Mouse (Mus musculus) layer of hippocampus, adult 9-10 months (tissue): ENCODE data around the gene U2surp.
"Not testable (repeated sequence)": the region's sequence is repeated elsewhere in the genome, so short reads cannot be mapped to it uniquely, and the experiment has no call there.

Experiments
- DNase-seq: peaks from one replicate; pipeline ENCODE4 v3.0.0; 2022; ENCODE audit warnings: low spot score

The U2surp gene

GRCm38 (mm10) chr9:95539176-95539800 is 27.5 kb upstream of the U2surp start:
- DNase-seq = no peak

- DNase-seq = no peak
Measured at GRCm38 (mm10) chr9:95533817-95534216, 22.0 kb upstream of the U2surp start.

- peak; percentile 45 for DNase-seq
Measured at GRCm38 (mm10) chr9:95531144-95531543, 19.3 kb upstream of the U2surp start.

GRCm38 (mm10) chr9:95527676-95528075 is 15.9 kb upstream of the U2surp start:
- DNase-seq = no peak

GRCm38 (mm10) chr9:95525961-95526360 is 14.2 kb upstream of the U2surp start:
- no peak for DNase-seq

- no peak for DNase-seq
Measured at GRCm38 (mm10) chr9:95525376-95525775, 13.6 kb upstream of the U2surp start.

GRCm38 (mm10) chr9:95522561-95522960 is 10.8 kb upstream of the U2surp start:
- DNase-seq = no peak

- DNase-seq = no peak
Measured at GRCm38 (mm10) chr9:95521566-95521965, 9.8 kb upstream of the U2surp start.

- DNase-seq = no peak
Measured at GRCm38 (mm10) chr9:95521031-95521430, 9.2 kb upstream of the U2surp start.

GRCm38 (mm10) chr9:95520563-95520962 is 8.8 kb upstream of the U2surp start:
- no peak for DNase-seq

- not testable (repeated sequence) for DNase-seq
Measured at GRCm38 (mm10) chr9:95514361-95514760, 2.6 kb upstream of the U2surp start.

- DNase-seq = no peak
Measured at GRCm38 (mm10) chr9:95513776-95514175, 2.0 kb upstream of the U2surp start.

- DNase-seq = no peak
Measured at GRCm38 (mm10) chr9:95512331-95513030, 685 bp upstream of the U2surp start.

- DNase-seq = no peak
Measured at GRCm38 (mm10) chr9:95510693-95511404, 947 bp downstream of the U2surp start.

GRCm38 (mm10) chr9:95505666-95506065 is 6.1 kb downstream of the U2surp start:
- no peak for DNase-seq

- DNase-seq = no peak
Measured at GRCm38 (mm10) chr9:95499848-95500247, 11.9 kb downstream of the U2surp start.

GRCm38 (mm10) chr9:95495038-95495437 is 16.8 kb downstream of the U2surp start:
- no peak for DNase-seq

GRCm38 (mm10) chr9:95493393-95493792 is 18.4 kb downstream of the U2surp start:
- no peak for DNase-seq

- DNase-seq = no peak
Measured at GRCm38 (mm10) chr9:95490003-95490402, 21.8 kb downstream of the U2surp start.

- no peak for DNase-seq
Measured at GRCm38 (mm10) chr9:95488861-95489260, 22.9 kb downstream of the U2surp start.

- no peak for DNase-seq
Measured at GRCm38 (mm10) chr9:95479981-95480380, 31.8 kb downstream of the U2surp start.

- no peak for DNase-seq
Measured at GRCm38 (mm10) chr9:95478443-95478842, 33.4 kb downstream of the U2surp start.

GRCm38 (mm10) chr9:95472926-95473325 is 38.9 kb downstream of the U2surp start:
- no peak for DNase-seq
